Mouse (Mus musculus): ENCODE results near the gene Drd4. TPM values are rescaled to one million over a fixed set of nuclear protein-coding genes. Genes with fewer than 3 reads are reported as not detected.

Gene Drd4
- polyA plus RNA-seq, 1 experiment from 2014 or later = 0.64 TPM

DNA sequence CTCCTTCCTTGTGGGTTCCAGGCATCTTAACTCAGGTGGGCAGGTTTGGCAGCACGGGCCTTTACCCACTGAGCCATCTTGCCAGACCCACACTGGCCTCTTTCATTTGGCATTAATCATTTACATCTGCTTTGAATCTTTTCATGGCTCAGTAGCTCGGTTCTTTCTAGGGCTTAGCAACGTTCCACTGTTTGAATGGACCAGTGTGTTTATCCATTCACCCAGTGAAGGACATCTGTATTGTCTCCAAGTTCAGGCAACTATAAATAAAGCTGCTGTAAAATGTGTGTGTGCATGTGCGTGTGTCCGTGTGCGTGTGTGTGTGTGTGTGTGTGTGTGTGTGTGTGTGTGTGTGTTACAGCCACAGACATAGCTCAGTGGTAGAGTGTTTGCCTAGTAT, 10.4 kb upstream of the Drd4 start:
- 53% methylated on average over 6 of the region's 6 CpGs for WGBS
- Histone ChIP-seq H3K27me3 (replicated peaks; ENCODE audit: control insufficient read depth, insufficient read depth, low read length) (0 out of 2 replicates have a peak, but pooled peaks cover 3% of the 10 kb centered on the region), H3K4me3 (ENCODE audit: low read length) (no peak overlapping the region), H3K36me3 (ENCODE audit: control insufficient read depth, insufficient read depth, low read length) (no peaks in the 10 kb centered on the region), H3K9me3 (ENCODE audit: control insufficient read depth, low read length) (no peaks in the 10 kb centered on the region), H3K4me2 (ENCODE audit: low read length) (no peak overlapping the region), H3K27ac (ENCODE audit: low read depth, low read length) (no peak overlapping the region), H3K4me1 (ENCODE audit: control insufficient read depth, insufficient read depth, low read depth, low read length) (peaks cover 6% of the 10 kb centered on the region), H3K9ac (ENCODE audit: low read depth, low read length) (no peak overlapping the region)
- ATAC-seq = no peak

DNA sequence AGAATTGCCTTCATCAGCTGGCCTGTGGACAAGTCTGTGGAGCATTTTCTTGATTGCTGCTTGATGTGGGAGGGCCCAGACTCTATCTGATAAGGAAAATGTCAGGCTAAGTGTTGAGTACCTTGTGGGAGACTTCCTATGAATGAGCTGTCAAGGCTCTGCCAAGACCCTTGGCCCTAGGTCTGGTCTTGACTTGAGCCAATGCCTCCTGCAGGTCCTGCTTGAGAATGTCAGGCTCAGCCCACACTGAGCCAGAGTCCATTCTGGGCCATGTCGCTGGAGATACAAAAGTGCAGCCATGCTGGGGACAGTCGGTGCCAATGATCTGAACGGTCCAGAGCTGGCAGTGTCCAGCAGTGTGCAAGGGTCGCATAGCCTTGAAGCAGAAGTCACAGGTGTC, 9.1 kb upstream of the Drd4 start:
- Histone ChIP-seq H3K4me2 (ENCODE audit: low read length) (no peak overlapping the region), H3K36me3 (ENCODE audit: control insufficient read depth, insufficient read depth, low read length) (no peaks in the 10 kb centered on the region), H3K9me3 (ENCODE audit: control insufficient read depth, low read length) (no peaks in the 10 kb centered on the region), H3K4me3 (ENCODE audit: low read length) (no peak overlapping the region), H3K4me1 (ENCODE audit: control insufficient read depth, insufficient read depth, low read depth, low read length) (peaks cover 6% of the 10 kb centered on the region), H3K9ac (ENCODE audit: low read depth, low read length) (no peak overlapping the region), H3K27ac (ENCODE audit: low read depth, low read length) (no peak overlapping the region), H3K27me3 (replicated peaks; ENCODE audit: control insufficient read depth, insufficient read depth, low read length) (0 out of 2 replicates have a peak, but pooled peaks cover 3% of the 10 kb centered on the region)
- 89% methylated on average over 4 of the region's 4 CpGs for WGBS
- ATAC-seq = no peak

- Histone ChIP-seq H3K4me3 (ENCODE audit: low read length) (no peak overlapping the region), H3K36me3 (ENCODE audit: control insufficient read depth, insufficient read depth, low read length) (no peaks in the 10 kb centered on the region), H3K4me1 (ENCODE audit: control insufficient read depth, insufficient read depth, low read depth, low read length) (peaks cover 7% of the 10 kb centered on the region), H3K9me3 (ENCODE audit: control insufficient read depth, low read length) (no peaks in the 10 kb centered on the region), H3K9ac (ENCODE audit: low read depth, low read length) (no peak overlapping the region), H3K27me3 (replicated peaks; ENCODE audit: control insufficient read depth, insufficient read depth, low read length) (peaks cover 14% of the 10 kb centered on the region), H3K4me2 (ENCODE audit: low read length) (no peak overlapping the region), H3K27ac (ENCODE audit: low read depth, low read length) (no peak overlapping the region)
- ATAC-seq = no peak
- 85% methylated on average over 3 of the region's 3 CpGs for WGBS
Measured at GRCm38 (mm10) chr7:141288042-141288441, 3.8 kb upstream of the Drd4 start.

DNA sequence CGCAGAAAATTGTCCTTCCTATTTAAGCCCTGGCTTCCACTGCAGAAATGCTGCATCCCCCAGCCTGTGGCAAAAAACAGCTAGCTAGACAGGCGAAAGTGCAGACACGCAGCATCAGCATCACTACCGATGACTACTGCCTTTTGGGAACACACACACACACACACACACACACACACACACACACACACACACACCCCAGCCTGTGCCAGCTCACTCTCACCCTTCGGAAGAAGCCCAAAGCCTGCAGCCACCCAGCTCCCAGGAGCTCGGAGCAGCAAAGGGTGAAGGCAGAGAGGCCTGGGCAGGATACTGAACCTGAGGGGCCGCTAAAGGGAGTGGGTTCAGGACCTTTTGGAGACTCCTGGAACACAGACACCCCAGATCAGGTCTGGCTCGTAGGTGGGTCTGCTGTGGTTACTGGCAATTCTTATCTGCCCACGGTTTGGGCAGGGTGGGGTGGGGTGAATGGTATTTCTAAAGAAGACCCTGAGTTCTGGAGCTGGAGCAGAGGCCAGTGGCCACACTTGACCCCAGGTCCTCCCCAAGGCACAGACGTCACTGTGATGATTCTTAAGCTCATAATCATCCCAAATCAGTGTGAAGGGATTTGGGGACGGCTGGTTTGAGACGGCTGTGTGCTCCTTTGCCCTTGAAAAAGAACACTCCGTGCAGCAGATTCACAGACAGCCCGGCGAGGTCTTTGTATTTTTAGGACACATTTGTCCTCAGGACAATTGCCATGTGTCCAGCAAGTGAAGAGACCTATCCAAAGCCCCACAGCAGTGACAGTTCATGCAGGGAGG, 980 bp downstream of the Drd4 start:
- Histone ChIP-seq H3K27ac (ENCODE audit: low read depth, low read length) (no peak overlapping the region), H3K9ac (ENCODE audit: low read depth, low read length) (no peak overlapping the region; the same call in 1 of the 2 replicates), H3K9me3 (ENCODE audit: control insufficient read depth, low read length) (no peaks in the 10 kb centered on the region), H3K27me3 (replicated peaks; ENCODE audit: control insufficient read depth, insufficient read depth, low read length) (peaks cover 34% of the 10 kb centered on the region), H3K4me3 (ENCODE audit: low read length) (peak overlapping the region; percentile 62), H3K36me3 (ENCODE audit: control insufficient read depth, insufficient read depth, low read length) (peaks cover 3% of the 10 kb centered on the region; the same call in 1 of the 2 replicates), H3K4me1 (ENCODE audit: control insufficient read depth, insufficient read depth, low read depth, low read length) (peaks cover 20% of the 10 kb centered on the region), H3K4me2 (ENCODE audit: low read length) (peak overlapping the region; percentile 99)
- WGBS = 37% methylated on average over 14 of the region's 15 CpGs
- 0 out of 2 replicates have a peak, but pooled peaks have one; percentile 7 for ATAC-seq

DNA sequence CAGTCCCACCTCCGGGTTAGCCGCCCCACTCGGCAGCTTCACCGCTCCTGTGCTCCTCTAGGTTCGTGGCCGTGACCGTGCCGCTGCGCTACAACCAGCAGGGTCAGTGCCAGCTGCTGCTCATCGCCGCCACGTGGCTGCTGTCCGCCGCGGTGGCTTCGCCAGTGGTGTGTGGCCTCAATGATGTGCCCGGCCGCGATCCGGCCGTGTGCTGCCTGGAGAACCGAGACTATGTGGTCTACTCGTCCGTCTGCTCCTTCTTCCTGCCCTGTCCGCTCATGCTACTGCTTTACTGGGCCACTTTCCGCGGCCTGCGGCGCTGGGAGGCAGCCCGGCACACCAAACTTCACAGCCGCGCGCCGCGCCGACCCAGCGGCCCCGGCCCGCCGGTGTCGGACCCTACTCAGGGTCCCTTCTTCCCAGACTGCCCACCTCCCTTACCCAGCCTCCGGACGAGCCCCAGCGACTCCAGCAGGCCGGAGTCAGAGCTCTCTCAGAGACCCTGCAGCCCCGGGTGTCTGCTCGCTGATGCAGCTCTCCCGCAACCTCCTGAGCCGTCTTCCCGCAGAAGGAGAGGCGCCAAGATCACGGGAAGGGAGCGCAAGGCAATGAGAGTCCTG, 2.2 kb downstream of the Drd4 start:
- ATAC-seq = peak; percentile 39
- peaks cover 3% of the 10 kb centered on the region; the same call in 1 of the 2 replicates for H3K36me3 ChIP-seq (ENCODE audit: control insufficient read depth, insufficient read depth, low read length)
- peak overlapping the region; percentile 60 for H3K9ac ChIP-seq (ENCODE audit: low read depth, low read length)
- no peaks in the 10 kb centered on the region for H3K9me3 ChIP-seq (ENCODE audit: control insufficient read depth, low read length)
- peaks cover 34% of the 10 kb centered on the region for H3K27me3 ChIP-seq (replicated peaks; ENCODE audit: control insufficient read depth, insufficient read depth, low read length)
- peak overlapping the region; percentile 37 for H3K4me3 ChIP-seq (ENCODE audit: low read length)
- H3K4me2 ChIP-seq (ENCODE audit: low read length) = peak overlapping the region; percentile 68
- peaks cover 20% of the 10 kb centered on the region for H3K4me1 ChIP-seq (ENCODE audit: control insufficient read depth, insufficient read depth, low read depth, low read length)
- no peak overlapping the region for H3K27ac ChIP-seq (ENCODE audit: low read depth, low read length)
- under 1% methylated on average over 46 of the region's 53 CpGs for WGBS

DNA sequence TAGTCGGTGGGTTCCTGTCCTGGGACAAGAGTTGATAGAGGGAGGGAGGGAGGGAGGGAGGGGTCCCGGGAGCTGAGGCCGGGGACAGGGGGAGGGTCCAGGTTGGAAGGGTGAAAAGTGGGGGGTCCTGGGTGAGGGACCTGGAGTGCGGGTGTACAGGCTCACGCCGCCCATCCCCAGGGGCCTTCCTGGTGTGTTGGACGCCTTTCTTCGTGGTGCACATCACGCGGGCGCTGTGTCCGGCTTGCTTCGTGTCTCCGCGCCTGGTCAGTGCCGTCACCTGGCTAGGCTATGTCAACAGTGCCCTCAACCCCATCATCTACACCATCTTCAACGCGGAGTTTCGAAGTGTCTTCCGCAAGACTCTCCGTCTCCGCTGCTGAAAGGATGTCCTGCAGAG, 2.7 kb downstream of the Drd4 start:
- peaks cover 34% of the 10 kb centered on the region for H3K27me3 ChIP-seq (replicated peaks; ENCODE audit: control insufficient read depth, insufficient read depth, low read length)

DNA sequence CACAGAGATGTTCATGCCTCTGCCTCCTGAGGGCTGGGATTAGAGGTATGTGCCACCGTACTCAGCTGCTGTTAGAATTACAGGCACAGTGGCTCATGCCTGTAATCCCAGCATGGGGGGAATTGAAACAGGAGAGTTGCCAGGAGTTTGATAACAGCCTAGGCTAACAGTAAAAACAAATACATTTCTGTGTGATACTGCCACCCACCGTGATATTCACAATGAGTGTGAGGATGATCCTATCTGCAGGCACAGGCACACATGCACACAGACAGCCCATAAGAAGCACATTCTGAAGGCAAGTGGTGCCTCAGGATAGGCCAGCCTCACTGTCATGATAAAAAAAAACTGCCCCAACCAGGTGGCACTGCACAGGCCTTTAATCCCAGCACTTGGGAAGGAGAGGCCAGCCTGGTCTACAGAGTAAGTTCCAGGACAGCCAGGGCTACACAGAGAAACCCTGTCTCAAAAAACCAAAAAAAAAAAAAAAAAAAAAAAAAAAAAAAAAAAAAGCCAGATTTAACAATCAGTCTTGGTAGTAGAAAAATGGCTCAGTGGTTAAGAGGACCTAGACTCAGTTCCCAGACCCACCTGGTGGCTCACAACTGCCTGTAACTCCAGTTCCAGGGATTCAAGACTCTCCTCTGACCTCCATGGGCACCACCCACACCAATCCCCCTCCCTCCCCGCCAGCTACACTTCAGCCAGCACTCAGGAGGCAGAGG, 6.3 kb downstream of the Drd4 start:
- H3K4me2 ChIP-seq (ENCODE audit: low read length) = no peak overlapping the region

More for the DNA sequence above, 2.7 kb downstream of the Drd4 start:
- Histone ChIP-seq H3K9me3 (ENCODE audit: control insufficient read depth, low read length) (no peaks in the 10 kb centered on the region), H3K4me3 (ENCODE audit: low read length) (peak overlapping the region; percentile 37), H3K4me1 (ENCODE audit: control insufficient read depth, insufficient read depth, low read depth, low read length) (peaks cover 20% of the 10 kb centered on the region), H3K27ac (ENCODE audit: low read depth, low read length) (no peak overlapping the region), H3K36me3 (ENCODE audit: control insufficient read depth, insufficient read depth, low read length) (peaks cover 5% of the 10 kb centered on the region; the same call in 1 of the 2 replicates), H3K4me2 (ENCODE audit: low read length) (peak overlapping the region; percentile 68), H3K9ac (ENCODE audit: low read depth, low read length) (no peak overlapping the region; the same call in 1 of the 2 replicates)
- WGBS = 6% methylated on average over 16 of the region's 22 CpGs
- ATAC-seq = no peak

DNA sequence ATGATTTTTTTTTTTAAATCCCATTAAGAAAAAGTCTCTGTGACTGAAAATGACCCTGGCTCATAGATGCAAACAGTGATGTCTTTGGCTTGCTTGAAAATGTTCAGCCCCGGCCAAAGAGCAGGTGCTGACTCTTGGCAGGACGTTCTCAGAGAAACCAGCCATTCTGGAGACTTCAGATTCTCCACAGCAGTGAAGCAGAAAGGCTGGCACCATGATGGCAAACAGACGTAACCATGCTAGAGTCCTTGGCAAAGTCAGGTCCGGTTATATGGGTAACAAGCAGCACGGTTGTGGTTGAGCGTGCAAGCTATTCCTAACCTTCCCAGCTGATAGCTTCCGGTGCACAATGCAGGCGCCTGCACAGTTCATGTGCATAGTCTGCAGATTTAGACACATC, 7.4 kb downstream of the Drd4 start:
- H3K4me2 ChIP-seq (ENCODE audit: low read length) = no peak overlapping the region
- no peak overlapping the region for H3K4me3 ChIP-seq (ENCODE audit: low read length)
- ATAC-seq = no peak
- no peak overlapping the region for H3K27ac ChIP-seq (ENCODE audit: low read depth, low read length)
- peaks cover 14% of the 10 kb centered on the region for H3K27me3 ChIP-seq (replicated peaks; ENCODE audit: control insufficient read depth, insufficient read depth, low read length)
- H3K4me1 ChIP-seq (ENCODE audit: control insufficient read depth, insufficient read depth, low read depth, low read length) = peaks cover 5% of the 10 kb centered on the region
- WGBS = 95% methylated on average over 8 of the region's 8 CpGs
- no peaks in the 10 kb centered on the region for H3K9me3 ChIP-seq (ENCODE audit: control insufficient read depth, low read length)
- no peak overlapping the region for H3K9ac ChIP-seq (ENCODE audit: low read depth, low read length)
- H3K36me3 ChIP-seq (ENCODE audit: control insufficient read depth, insufficient read depth, low read length) = peaks cover 36% of the 10 kb centered on the region

More for the DNA sequence above, 6.3 kb downstream of the Drd4 start:
- H3K36me3 ChIP-seq (ENCODE audit: control insufficient read depth, insufficient read depth, low read length) = peaks cover 29% of the 10 kb centered on the region
- ATAC-seq = no peak
- no peak overlapping the region for H3K4me3 ChIP-seq (ENCODE audit: low read length)
- H3K27me3 ChIP-seq (replicated peaks; ENCODE audit: control insufficient read depth, insufficient read depth, low read length) = peaks cover 19% of the 10 kb centered on the region
- H3K27ac ChIP-seq (ENCODE audit: low read depth, low read length) = no peak overlapping the region
- H3K9ac ChIP-seq (ENCODE audit: low read depth, low read length) = no peak overlapping the region
- H3K9me3 ChIP-seq (ENCODE audit: control insufficient read depth, low read length) = no peaks in the 10 kb centered on the region
- H3K4me1 ChIP-seq (ENCODE audit: control insufficient read depth, insufficient read depth, low read depth, low read length) = peaks cover 13% of the 10 kb centered on the region
- 84% methylated on average over 3 of the region's 3 CpGs for WGBS

GRCm38 (mm10) chr7:141301386-141301785, 9.6 kb downstream of the Drd4 start:
- H3K4me2 ChIP-seq (ENCODE audit: low read length) = no peak overlapping the region
- no peaks in the 10 kb centered on the region for H3K27me3 ChIP-seq (replicated peaks; ENCODE audit: control insufficient read depth, insufficient read depth, low read length)
- H3K27ac ChIP-seq (ENCODE audit: low read depth, low read length) = no peak overlapping the region
- no peaks in the 10 kb centered on the region for H3K4me1 ChIP-seq (ENCODE audit: control insufficient read depth, insufficient read depth, low read depth, low read length)
- no peak for ATAC-seq
- WGBS = 96% methylated on average over 9 of the region's 9 CpGs
- H3K4me3 ChIP-seq (ENCODE audit: low read length) = no peak overlapping the region
- H3K9ac ChIP-seq (ENCODE audit: low read depth, low read length) = no peak overlapping the region
- H3K9me3 ChIP-seq (ENCODE audit: control insufficient read depth, low read length) = no peaks in the 10 kb centered on the region
- H3K36me3 ChIP-seq (ENCODE audit: control insufficient read depth, insufficient read depth, low read length) = peaks cover 45% of the 10 kb centered on the region
